Mouse (Mus musculus): Measurements from ENCODE around the gene Vamp9. TPM values are rescaled to one million over a fixed set of nuclear protein-coding genes. Genes with fewer than 3 reads are reported as not detected.

Vamp9 gene
- polyA plus RNA-seq (2015; fragmentation: Nextera tagmentation; extraction: Ambion mirVana): 0.62 and 0.86 TPM in 2 replicates

DNA sequence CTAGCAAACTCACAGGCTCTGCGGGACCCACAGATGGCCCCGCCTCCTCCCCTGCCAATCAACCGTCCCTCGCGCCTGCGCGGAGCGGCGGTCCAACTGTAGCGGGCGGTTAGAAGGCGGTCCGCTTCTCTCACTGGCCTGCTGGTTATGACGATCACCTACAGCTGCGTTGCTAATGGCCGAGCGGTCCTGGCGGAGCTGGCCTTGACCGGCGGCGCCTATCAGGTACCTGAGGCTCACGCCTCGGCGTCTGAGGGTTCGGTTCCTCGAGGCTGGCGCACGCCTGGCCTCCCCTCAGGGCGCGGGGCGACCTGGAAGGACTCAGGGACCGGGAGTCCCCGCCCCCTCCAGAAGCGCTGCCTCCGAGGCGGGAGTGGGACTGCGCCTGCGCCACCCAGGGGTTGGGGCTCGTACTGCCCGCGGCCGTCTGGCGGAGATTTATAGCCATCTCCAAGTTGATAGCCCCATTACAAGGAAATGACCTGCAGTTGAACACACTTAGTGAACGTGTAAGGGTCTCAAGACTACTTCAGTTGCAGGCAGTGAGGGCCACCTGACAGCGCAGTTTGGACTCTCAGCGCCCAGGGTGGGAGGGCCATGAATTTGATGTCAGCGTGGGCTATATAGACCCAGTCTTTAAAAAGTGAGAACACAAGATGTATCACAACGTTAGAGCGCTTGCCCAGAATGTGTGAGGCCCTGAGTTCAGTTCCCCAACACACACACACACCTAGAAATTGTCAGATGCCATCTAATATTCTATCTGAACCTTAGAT, at the start of gene Vamp9:
Gene Vamp9 (plus strand): TSS at position 74 of the 776 bp plus-strand sequence.
- no peaks in the 10 kb centered on the region for H3K27me3 ChIP-seq
- 4% methylated on average over 49 of the region's 49 CpGs for WGBS
- no peaks in the 10 kb centered on the region for H3K9me3 ChIP-seq (replicated peaks)
- H3K36me3 ChIP-seq (ENCODE audit: poor library complexity, severe bottlenecking): no peaks in the 10 kb centered on the region
- H3K4me2 ChIP-seq: peak within 1 kb of the TSS; percentile 65
- peaks cover 4% of the 10 kb centered on the region; the same call in 1 of the 2 replicates for H3K4me1 ChIP-seq
- peak within 1 kb of the TSS; percentile 60 for H3K4me3 ChIP-seq
- peak within 1 kb of the TSS; percentile 87 for H3K27ac ChIP-seq
- ATAC-seq: peak; percentile 99
- peak within 1 kb of the TSS; percentile 71 for H3K9ac ChIP-seq

DNA sequence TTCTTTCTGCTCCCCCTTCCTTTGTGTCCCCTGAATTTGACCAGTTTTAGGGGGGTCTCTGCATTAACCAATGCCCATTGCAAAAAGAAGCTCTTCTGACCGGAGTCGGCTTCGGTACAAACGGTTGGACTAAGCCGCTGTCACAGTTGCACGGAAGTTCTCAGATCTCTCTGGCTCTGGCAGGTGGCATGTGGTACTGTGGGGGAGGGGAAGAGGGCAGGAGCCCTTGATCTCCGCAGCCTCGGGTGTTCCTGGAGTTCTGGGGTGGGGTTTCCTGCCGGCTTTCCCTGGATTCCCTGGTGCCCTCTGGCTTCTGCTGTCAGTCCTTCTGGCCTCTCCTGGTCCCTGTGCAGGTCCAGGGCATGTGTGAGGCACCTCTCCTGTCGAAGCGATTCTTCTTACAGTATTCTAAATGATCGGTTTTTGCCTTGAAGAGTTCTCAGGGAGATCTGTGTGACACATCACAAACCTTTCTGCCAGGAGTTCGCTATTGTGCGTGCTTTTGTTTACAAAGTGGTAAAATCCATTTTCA, 48.9 kb upstream of the Vamp9 start:
- Histone ChIP-seq H3K4me3 (no peak overlapping the region), H3K4me2 (no peak overlapping the region), H3K27me3 (no peaks in the 10 kb centered on the region), H3K9ac (no peak overlapping the region), H3K9me3 (replicated peaks) (no peaks in the 10 kb centered on the region), H3K4me1 (peaks cover 4% of the 10 kb centered on the region), H3K27ac (no peak overlapping the region), H3K36me3 (ENCODE audit: poor library complexity, severe bottlenecking) (no peaks in the 10 kb centered on the region)
- WGBS: 44% methylated on average over 14 of the region's 14 CpGs
- ATAC-seq: no peak

DNA sequence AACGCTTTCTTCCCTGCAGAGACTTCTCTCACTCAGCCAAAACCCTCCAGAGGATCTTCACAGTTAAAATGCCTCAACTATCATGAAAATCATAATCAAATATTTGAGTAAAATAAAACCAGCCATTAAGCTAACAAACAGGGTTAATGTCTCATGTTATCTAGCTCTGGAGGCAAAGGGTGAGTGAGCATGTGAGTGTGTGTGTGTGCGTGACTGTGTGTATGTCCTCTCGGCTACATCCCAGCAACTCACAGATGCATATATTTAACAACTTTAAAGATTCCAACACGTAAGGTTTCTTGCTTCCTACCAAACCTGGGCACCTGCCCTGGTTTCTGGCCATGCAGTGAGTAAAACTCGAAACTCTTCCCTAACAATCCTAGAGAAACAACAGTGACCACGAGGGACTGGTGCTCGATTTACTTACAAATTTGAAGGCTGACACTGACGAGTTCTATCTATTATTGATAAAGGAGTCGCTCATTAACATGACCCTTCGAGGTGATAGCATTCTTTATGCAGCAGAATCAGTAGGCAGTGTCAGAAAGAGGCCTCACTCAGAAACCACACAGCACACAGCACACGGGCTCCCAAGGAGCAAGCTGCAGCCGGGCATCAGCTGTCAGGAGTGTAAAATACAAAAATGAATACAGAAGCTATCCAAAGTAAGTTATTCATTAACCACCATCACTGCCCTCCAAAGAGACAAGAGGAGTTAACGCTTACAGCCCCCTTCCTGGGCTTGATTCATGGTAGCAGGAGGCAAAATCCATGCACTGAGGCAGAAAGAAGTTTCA, 46.2 kb upstream of the Vamp9 start:
- H3K27me3 ChIP-seq: no peaks in the 10 kb centered on the region
- H3K36me3 ChIP-seq (ENCODE audit: poor library complexity, severe bottlenecking): no peaks in the 10 kb centered on the region
- H3K4me1 ChIP-seq: peaks cover 4% of the 10 kb centered on the region
- no peak overlapping the region for H3K4me3 ChIP-seq
- no peak overlapping the region for H3K4me2 ChIP-seq
- ATAC-seq: no peak
- no peak overlapping the region for H3K9ac ChIP-seq
- no peak overlapping the region for H3K27ac ChIP-seq
- H3K9me3 ChIP-seq (replicated peaks): no peaks in the 10 kb centered on the region
- WGBS: 72% methylated on average over 13 of the region's 13 CpGs

DNA sequence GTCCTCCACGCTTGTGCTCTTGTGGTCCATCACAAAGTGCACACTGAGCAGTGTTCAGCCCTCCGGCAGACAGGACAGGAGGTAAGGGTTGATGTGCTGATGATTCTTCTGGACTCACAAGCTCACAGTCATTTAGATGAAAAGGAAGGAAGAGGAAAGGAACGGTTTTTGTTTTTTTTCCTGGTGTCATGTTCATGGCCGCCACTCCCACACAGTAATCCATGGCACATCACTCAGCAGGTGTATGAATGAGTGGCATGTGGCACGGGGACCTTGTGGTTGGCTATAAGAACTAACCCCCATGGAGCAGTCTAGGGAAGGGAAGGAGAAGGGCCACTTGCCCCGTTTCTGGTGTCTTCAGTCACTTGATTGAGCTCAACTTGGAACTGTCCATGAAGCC, 44.2 kb upstream of the Vamp9 start:
- peaks cover 4% of the 10 kb centered on the region; the same call in 1 of the 2 replicates for H3K4me1 ChIP-seq
- H3K9me3 ChIP-seq (replicated peaks): no peaks in the 10 kb centered on the region
- no peak overlapping the region for H3K9ac ChIP-seq
- H3K27me3 ChIP-seq: no peaks in the 10 kb centered on the region
- no peak overlapping the region for H3K4me2 ChIP-seq
- ATAC-seq: no peak
- no peaks in the 10 kb centered on the region for H3K36me3 ChIP-seq (ENCODE audit: poor library complexity, severe bottlenecking)
- no peak overlapping the region for H3K27ac ChIP-seq
- WGBS: 86% methylated on average over 6 of the region's 6 CpGs
- no peak overlapping the region for H3K4me3 ChIP-seq

DNA sequence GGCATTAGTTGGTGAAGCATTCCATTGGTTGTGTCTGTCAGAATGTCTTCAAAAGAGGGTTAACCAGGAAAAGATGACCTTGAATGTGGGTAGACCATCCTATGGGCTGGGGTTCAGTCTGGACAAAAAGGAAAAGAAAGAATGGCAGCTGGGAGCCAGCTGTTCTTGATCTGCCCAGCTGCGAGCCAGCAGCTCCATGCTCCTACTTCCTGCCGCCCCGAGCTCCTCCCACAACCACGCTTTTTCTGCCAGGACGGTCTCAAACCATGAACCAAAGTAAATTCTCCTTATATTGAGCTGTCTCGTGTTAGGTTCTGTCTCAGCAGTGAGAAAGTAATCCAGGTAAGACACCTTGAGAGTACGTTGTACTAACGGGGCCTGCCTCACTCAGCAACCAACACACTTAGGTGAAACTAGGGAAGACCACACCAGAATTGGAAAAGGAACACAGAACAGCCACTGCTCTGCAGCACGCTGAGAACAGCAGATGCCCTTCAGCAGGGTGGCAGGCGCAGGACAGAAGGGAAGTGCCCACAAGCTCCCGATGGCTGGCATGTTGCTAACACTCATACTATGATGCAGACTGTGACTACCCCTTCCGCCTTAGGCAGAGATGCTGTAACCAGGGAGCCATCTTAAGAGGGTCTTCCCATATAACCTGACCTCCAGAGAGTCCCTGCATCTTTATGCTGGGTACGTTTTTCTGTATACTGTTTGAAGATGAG, 42.2 kb upstream of the Vamp9 start:
- no peak for ATAC-seq
- Histone ChIP-seq H3K4me1 (no peaks in the 10 kb centered on the region; the same call in 1 of the 2 replicates), H3K4me3 (no peak overlapping the region), H3K9ac (no peak overlapping the region), H3K9me3 (replicated peaks) (no peaks in the 10 kb centered on the region), H3K27ac (no peak overlapping the region), H3K36me3 (ENCODE audit: poor library complexity, severe bottlenecking) (no peaks in the 10 kb centered on the region), H3K4me2 (no peak overlapping the region), H3K27me3 (no peaks in the 10 kb centered on the region)
- 88% methylated on average over 13 of the region's 13 CpGs for WGBS

DNA sequence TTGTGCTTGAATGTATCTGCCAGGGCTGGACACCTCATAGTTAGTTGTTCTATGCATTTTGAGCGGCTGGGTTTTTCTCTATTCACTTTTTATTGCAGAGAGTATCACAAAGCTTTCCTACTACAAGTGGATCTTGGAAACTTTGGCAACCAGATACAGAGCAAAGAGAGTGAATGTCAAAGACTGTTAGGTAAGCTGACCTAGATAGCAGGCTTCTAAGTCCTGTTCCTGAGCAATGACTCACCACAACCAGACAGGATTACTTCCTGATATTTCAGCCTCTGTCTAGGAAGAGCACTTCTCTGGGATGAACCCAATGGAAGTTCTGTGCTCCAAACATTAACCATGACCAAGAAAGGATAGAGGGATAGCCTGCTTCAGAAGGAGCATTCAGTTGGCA, 40.3 kb upstream of the Vamp9 start:
- Histone ChIP-seq H3K36me3 (ENCODE audit: poor library complexity, severe bottlenecking) (no peaks in the 10 kb centered on the region), H3K27ac (no peak overlapping the region), H3K9me3 (replicated peaks) (no peaks in the 10 kb centered on the region), H3K27me3 (no peaks in the 10 kb centered on the region), H3K4me3 (no peak overlapping the region), H3K4me2 (no peak overlapping the region), H3K9ac (no peak overlapping the region), H3K4me1 (no peaks in the 10 kb centered on the region)
- no peak for ATAC-seq
- 88% methylated on average over 1 of the region's 1 CpGs for WGBS

DNA sequence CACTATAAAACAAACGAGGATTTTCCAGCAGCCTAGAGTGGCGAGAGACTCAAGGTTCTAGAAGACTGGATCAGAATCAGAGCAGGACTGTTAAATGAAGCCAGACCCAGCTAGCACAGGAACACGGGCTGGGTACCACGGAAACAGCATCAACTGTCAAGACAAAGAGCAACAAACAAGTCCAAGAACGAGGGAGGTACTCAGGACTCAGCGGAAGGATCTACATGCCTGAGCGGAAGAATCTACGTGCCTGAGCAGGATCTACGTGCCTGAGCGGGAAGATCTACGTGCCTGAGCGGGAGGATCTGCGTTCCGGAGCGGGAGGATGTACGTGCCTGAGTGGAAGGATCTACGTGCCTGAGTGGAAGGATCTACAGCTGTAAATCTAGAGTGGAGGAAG, 37.8 kb upstream of the Vamp9 start:
- 93% methylated on average over 17 of the region's 17 CpGs for whole genome bisulfite sequencing
- H3K4me2 ChIP-seq: no peak overlapping the region
- no peak for ATAC-seq
- H3K27ac ChIP-seq: no peak overlapping the region
- H3K9me3 ChIP-seq (replicated peaks): no peaks in the 10 kb centered on the region
- no peaks in the 10 kb centered on the region for H3K4me1 ChIP-seq
- no peak overlapping the region for H3K4me3 ChIP-seq
- H3K9ac ChIP-seq: no peak overlapping the region
- H3K36me3 ChIP-seq (ENCODE audit: poor library complexity, severe bottlenecking): no peaks in the 10 kb centered on the region
- no peaks in the 10 kb centered on the region for H3K27me3 ChIP-seq

DNA sequence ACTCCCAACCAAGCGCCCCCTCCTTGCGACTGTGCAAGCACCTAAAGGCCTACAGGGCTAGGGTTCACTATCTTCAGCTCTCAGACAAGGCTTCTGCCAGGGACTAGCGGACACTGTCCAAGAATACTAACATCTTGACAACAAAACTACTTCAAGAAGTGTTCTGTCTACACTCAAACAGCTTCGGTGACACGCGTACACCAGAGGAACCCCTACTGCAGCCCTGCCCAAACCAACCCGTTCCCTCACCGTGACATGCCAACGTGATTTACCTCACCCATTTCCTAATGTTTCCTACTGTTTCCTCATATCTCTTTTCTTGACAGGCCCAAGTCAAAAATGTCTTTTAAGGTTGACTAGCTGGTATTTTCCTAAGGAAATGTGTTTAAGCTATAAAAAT, 37.1 kb upstream of the Vamp9 start:
- Histone ChIP-seq H3K4me3 (no peak overlapping the region), H3K9ac (no peak overlapping the region), H3K36me3 (ENCODE audit: poor library complexity, severe bottlenecking) (no peaks in the 10 kb centered on the region), H3K4me1 (no peaks in the 10 kb centered on the region), H3K9me3 (replicated peaks) (no peaks in the 10 kb centered on the region), H3K27me3 (no peaks in the 10 kb centered on the region), H3K27ac (no peak overlapping the region), H3K4me2 (no peak overlapping the region)
- WGBS: 91% methylated on average over 9 of the region's 9 CpGs
- no peak for ATAC-seq

DNA sequence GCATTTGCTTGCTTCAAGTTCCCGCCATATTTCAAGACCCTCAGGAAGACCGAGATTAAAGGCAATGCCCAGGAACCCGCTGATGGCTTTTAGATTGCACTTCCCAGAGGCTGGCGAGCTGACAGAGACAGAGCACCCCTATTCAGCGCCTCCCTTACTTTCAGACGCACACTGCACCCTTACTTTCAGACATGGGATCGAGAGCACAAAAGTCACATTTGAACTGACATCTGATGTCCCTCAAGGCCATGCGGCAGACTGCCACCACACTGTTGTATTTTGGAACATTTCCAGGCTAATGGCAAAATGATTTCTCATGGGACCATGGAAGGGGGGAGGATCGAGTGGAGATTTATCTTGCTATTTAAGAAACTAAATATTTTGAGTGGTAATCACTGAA, 28.5 kb upstream of the Vamp9 start:
- Histone ChIP-seq H3K4me1 (no peaks in the 10 kb centered on the region), H3K9me3 (replicated peaks) (no peaks in the 10 kb centered on the region), H3K9ac (no peak overlapping the region), H3K4me3 (no peak overlapping the region), H3K27me3 (no peaks in the 10 kb centered on the region), H3K27ac (no peak overlapping the region), H3K4me2 (no peak overlapping the region), H3K36me3 (ENCODE audit: poor library complexity, severe bottlenecking) (no peaks in the 10 kb centered on the region)
- 82% methylated on average over 9 of the region's 9 CpGs for WGBS
- ATAC-seq: no peak

DNA sequence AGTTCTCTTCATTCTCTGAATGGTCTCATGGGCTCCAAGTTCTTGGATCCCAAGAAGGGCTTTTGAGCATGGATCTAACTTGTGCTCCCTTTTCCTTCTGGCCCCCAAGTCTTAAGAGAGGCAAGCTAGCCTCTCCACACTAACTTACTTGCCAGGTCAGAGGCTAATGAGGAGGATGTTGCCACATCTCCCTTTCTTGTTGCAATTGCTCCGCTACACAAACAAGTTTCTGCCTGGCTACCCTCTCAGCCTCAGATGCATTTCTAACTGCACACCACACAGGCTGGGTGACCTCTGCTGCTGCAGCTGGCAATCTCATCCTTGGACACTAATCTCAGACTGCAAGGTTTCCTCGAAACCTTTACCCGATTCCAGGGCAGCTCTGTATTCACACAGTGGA, 23.6 kb upstream of the Vamp9 start:
- Histone ChIP-seq H3K4me3 (no peak overlapping the region), H3K36me3 (ENCODE audit: poor library complexity, severe bottlenecking) (no peaks in the 10 kb centered on the region), H3K27ac (no peak overlapping the region), H3K27me3 (no peaks in the 10 kb centered on the region), H3K9me3 (replicated peaks) (no peaks in the 10 kb centered on the region), H3K4me2 (no peak overlapping the region), H3K4me1 (no peaks in the 10 kb centered on the region), H3K9ac (no peak overlapping the region)
- WGBS: 86% methylated on average over 3 of the region's 3 CpGs
- no peak for ATAC-seq

DNA sequence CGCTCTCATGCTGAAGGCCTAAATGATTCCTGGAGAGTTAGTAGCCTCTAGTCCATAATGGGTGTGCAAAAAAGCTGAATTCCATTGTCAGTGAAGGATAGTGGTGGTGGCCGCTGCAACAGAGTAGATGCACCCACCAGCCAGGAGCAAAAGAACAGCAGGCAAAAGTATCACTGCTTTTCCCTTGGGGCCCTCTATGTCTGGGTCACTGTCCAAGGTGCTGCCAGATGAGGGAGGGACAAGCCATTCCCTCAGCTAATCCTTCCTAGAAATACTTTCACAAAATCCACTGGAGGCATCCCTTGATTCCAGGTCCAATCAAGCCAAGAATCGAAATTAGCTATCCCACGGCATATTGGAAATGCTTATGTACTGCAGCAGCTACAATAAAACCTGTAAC, 22.0 kb upstream of the Vamp9 start:
- no peak overlapping the region for H3K4me3 ChIP-seq
- no peak overlapping the region for H3K27ac ChIP-seq
- H3K4me2 ChIP-seq: no peak overlapping the region
- H3K36me3 ChIP-seq (ENCODE audit: poor library complexity, severe bottlenecking): no peaks in the 10 kb centered on the region
- H3K4me1 ChIP-seq: no peaks in the 10 kb centered on the region
- no peak for ATAC-seq
- no peaks in the 10 kb centered on the region for H3K9me3 ChIP-seq (replicated peaks)
- H3K9ac ChIP-seq: no peak overlapping the region
- no peaks in the 10 kb centered on the region for H3K27me3 ChIP-seq
- 89% methylated on average over 4 of the region's 4 CpGs for WGBS

DNA sequence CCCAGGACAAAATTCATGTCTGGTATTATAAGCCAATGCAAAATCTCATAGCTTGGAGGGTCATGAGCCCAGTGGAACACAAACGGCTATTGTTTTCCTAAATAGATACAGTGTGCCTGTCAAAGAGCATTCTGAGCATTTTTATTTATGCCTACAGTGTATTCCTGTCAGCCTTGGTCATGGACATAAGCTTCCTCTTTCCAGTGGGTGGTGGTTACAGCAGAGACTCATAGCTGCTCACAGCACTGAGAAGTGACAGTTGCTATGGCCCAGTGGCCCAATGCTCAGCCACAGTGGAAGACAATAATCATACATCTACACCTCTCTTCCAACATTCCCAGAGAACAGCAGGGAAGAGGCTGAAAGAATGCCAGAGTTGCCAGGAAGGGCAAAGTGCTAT, 18.9 kb upstream of the Vamp9 start:
- no peak overlapping the region for H3K27ac ChIP-seq

More for the DNA sequence above, 18.9 kb upstream of the Vamp9 start:
- Histone ChIP-seq H3K4me1 (no peaks in the 10 kb centered on the region), H3K27me3 (no peaks in the 10 kb centered on the region), H3K9ac (no peak overlapping the region), H3K4me3 (no peak overlapping the region), H3K9me3 (replicated peaks) (no peaks in the 10 kb centered on the region), H3K36me3 (ENCODE audit: poor library complexity, severe bottlenecking) (no peaks in the 10 kb centered on the region), H3K4me2 (no peak overlapping the region)
- 85% methylated on average over 1 of the region's 1 CpGs for WGBS
- no peak for ATAC-seq

All from forebrain, embryonic 13.5 days (tissue).